Mouse (Mus musculus): ENCODE results near the gene Strc. TPM values are rescaled to one million over a fixed set of nuclear protein-coding genes. Genes with fewer than 3 reads are reported as not detected.
A peak's percentile ranks its signal among the peaks of the same experiment; 100 is the strongest.

The Strc gene
- total RNA-seq, 2 experiments from 2014 or later, result 0.11 to 0.12 TPM

GRCm38 (mm10) chr2:121403296-121403695 lies 16.3 kb upstream of the Strc start:
- Histone ChIP-seq H3K4me3 (no peak overlapping the region), H3K27ac (no peak overlapping the region)
- intact Hi-C loops (cut with DNase I), result no loop called here
- DNase-seq (ENCODE audit: extremely low spot score in 1 of 2, low spot score in 2 of 2), result no peak
- no peak for TF ChIP-seq CTCF (IDR thresholded peaks at IDR 0.05)

- H3K27ac ChIP-seq, result no peak overlapping the region
- intact Hi-C loops (cut with DNase I), result loop anchor here (5.0 to 10.0 kb wide), 3 partner anchors 34 to 352 kb away; partner anchors contain the start of genes Tubgcp4 and Zscan29
- no peak overlapping the region for H3K4me3 ChIP-seq
- peak; percentile 81 to 87 for DNase-seq (ENCODE audit: extremely low spot score in 1 of 2, low spot score in 2 of 2)
- TF ChIP-seq CTCF (IDR thresholded peaks at IDR 0.05), result peak; percentile 80
Observed at GRCm38 (mm10) chr2:121396624-121397023, 9.7 kb upstream of the Strc start.

- Histone ChIP-seq H3K4me3 (no peak overlapping the region), H3K27ac (no peak overlapping the region)
- intact Hi-C loops (cut with DNase I), result no loop called here
- no peak for TF ChIP-seq CTCF (IDR thresholded peaks at IDR 0.05)
- DNase-seq (ENCODE audit: extremely low spot score in 1 of 2, low spot score in 2 of 2), result no peak
Observed at GRCm38 (mm10) chr2:121374766-121375165, 12.2 kb downstream of the Strc start.

GRCm38 (mm10) chr2:121372266-121372665 lies 14.7 kb downstream of the Strc start:
- Histone ChIP-seq H3K27ac (no peak overlapping the region), H3K4me3 (no peak overlapping the region)
- no peak for TF ChIP-seq CTCF (IDR thresholded peaks at IDR 0.05)
- intact Hi-C loops (cut with DNase I), result no loop called here
- DNase-seq (ENCODE audit: extremely low spot score in 1 of 2, low spot score in 2 of 2), result no peak

GRCm38 (mm10) chr2:121370921-121371320 lies 16.0 kb downstream of the Strc start:
- DNase-seq (ENCODE audit: extremely low spot score in 1 of 2, low spot score in 2 of 2), result no peak
- TF ChIP-seq CTCF (IDR thresholded peaks at IDR 0.05), result no peak
- intact Hi-C loops (cut with DNase I), result no loop called here
- no peak overlapping the region for H3K27ac ChIP-seq
- H3K4me3 ChIP-seq, result no peak overlapping the region

- no peak for TF ChIP-seq CTCF (IDR thresholded peaks at IDR 0.05)
- H3K27ac ChIP-seq, result no peak overlapping the region
- H3K4me3 ChIP-seq, result no peak overlapping the region
- no peak for DNase-seq (ENCODE audit: extremely low spot score in 1 of 2, low spot score in 2 of 2)
- intact Hi-C loops (cut with DNase I), result no loop called here
Observed at GRCm38 (mm10) chr2:121368831-121369230, 18.1 kb downstream of the Strc start.

GRCm38 (mm10) chr2:121363656-121364055 lies 23.3 kb downstream of the Strc start:
- no peak for DNase-seq (ENCODE audit: extremely low spot score in 1 of 2, low spot score in 2 of 2)
- no peak overlapping the region for H3K4me3 ChIP-seq
- no peak overlapping the region for H3K27ac ChIP-seq
- intact Hi-C loops (cut with DNase I), result loop anchor here (5.0 kb wide), 1 partner anchor 34 kb away; no protein-coding TSS in a partner anchor
- no peak for TF ChIP-seq CTCF (IDR thresholded peaks at IDR 0.05)

- no peak for TF ChIP-seq CTCF (IDR thresholded peaks at IDR 0.05)
- no peak for DNase-seq (ENCODE audit: extremely low spot score in 1 of 2, low spot score in 2 of 2)
- no peak overlapping the region; the same call in 1 of the 2 replicates for H3K27ac ChIP-seq
- peak overlapping the region; percentile 68 for H3K4me3 ChIP-seq
- intact Hi-C loops (cut with DNase I), result no loop called here
Observed at GRCm38 (mm10) chr2:121359461-121359860, 27.5 kb downstream of the Strc start.

GRCm38 (mm10) chr2:121358381-121358780 lies 28.6 kb downstream of the Strc start:
- Histone ChIP-seq H3K27ac (peak overlapping the region; percentile 92), H3K4me3 (peak overlapping the region; percentile 68)
- peak; percentile 86 to 89 for DNase-seq (ENCODE audit: extremely low spot score in 1 of 2, low spot score in 2 of 2)
- TF ChIP-seq CTCF (IDR thresholded peaks at IDR 0.05), result no peak
- intact Hi-C loops (cut with DNase I), result no loop called here

- intact Hi-C loops (cut with DNase I), result no loop called here
- Histone ChIP-seq H3K4me3 (peak overlapping the region; percentile 68), H3K27ac (peak overlapping the region; percentile 92)
- DNase-seq (ENCODE audit: extremely low spot score in 1 of 2, low spot score in 2 of 2), result no peak
- no peak for TF ChIP-seq CTCF (IDR thresholded peaks at IDR 0.05)
Observed at GRCm38 (mm10) chr2:121357961-121358360, 29.0 kb downstream of the Strc start.

- no peak for DNase-seq (ENCODE audit: extremely low spot score in 1 of 2, low spot score in 2 of 2)
- intact Hi-C loops (cut with DNase I), result no loop called here
- peak within 1 kb of the TSS; percentile 68 for H3K4me3 ChIP-seq
- peak within 1 kb of the TSS; percentile 92 for H3K27ac ChIP-seq
- no peak for TF ChIP-seq CTCF (IDR thresholded peaks at IDR 0.05)
Observed at GRCm38 (mm10) chr2:121357494-121357893, 29.5 kb downstream of the Strc start, which contains the start of gene Ckmt1. Ckmt1 (plus strand) TSS chr2:121357714.

- Histone ChIP-seq H3K4me3 (peak within 1 kb of the TSS; percentile 70), H3K27ac (peak within 1 kb of the TSS; percentile 96)
- peak; percentile 98 to 99 for DNase-seq (ENCODE audit: extremely low spot score in 1 of 2, low spot score in 2 of 2)
- intact Hi-C loops (cut with DNase I), result loop anchor here (2.0 kb wide), 1 partner anchor 60 kb away; no protein-coding TSS in a partner anchor
- TF ChIP-seq CTCF (IDR thresholded peaks at IDR 0.05), result peak; percentile 92
Observed at GRCm38 (mm10) chr2:121354820-121355592, 32.0 kb downstream of the Strc start, which contains the start of gene Ppip5k1. Ppip5k1 (minus strand) TSS chr2:121355396.
